Mouse (Mus musculus) cerebellum, adult 9-11 months (tissue): Measurements from ENCODE around the gene Nop16.

Experiments
- DNase-seq: peaks from one replicate; pipeline ENCODE4 v3.0.0; 2022

The Nop16 gene

DNA sequence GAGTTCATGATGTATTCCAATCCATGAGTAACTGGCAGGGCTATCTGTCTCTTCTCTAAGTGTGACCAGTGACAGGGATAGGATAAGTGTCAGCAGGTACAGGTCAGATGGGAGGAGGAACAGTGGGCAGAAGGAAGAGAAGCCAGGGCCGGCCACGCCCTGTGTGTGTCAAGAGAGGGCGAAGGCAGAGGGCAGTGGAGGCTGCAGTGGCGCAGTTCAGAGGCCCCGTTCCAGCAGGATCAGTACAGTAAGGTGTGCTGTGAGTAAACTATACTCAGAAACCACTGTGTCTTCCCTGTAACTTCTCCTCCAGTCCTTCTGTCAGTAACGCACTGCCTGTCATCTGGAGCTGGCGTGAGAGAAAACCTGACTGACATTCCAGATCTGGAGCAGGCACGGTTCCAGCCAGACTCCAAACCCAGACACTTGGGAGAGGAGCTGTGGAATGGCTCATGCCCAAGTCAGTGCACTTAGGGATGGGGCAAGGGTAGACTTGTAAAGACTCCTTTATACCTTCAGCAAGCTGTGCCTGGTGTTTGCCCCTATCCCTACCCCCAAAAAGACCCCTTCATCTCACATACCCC, 6.3 kb upstream of the Nop16 start:
- DNase-seq = no peak

DNA sequence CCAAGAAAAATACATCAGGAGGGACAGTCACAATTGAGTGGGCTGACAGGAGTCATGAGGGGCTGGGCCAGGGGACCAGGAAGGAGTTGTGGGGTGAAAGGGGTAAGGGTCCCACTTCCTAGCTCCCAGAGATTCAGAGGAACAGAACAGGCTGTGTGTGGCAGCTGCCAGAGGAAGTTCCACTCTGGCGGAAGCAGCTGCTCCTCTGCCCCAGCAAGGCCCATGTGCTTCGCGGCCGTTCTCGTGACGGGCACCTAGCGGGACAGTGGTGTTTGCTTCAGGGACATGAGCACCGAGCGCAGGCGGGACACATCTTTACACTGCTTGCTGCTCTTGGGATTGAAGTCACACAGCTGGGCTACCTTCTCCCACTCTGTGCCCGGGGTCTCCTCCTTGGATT, 3.7 kb upstream of the Nop16 start:
- DNase-seq = no peak

DNA sequence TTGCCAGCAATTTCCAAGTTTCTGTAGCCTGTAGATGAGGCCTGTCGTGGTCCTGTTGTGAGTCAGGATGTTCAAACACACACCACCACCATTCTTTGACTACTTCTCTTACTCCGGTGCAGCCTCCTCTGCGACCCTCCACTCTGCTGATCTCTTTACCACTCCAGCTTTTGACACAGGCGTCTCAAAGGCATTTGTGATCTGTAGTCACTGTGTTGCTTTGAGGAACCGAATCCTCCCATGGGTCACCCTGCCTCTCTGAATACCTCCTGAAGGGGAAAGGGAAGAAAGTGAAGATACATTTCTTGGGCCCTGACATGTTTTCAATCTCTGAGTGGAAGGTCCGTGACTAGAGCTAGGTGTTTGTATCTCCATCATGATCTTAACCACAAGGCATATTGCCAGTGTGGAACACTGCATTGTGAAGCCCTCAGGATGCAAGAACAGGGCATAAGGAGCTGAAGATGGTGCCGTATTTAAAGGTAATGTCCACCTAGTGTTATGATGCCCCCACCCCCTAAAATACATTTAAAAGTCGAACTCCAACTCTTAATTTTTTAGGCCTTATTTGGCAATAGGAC, 2.0 kb upstream of the Nop16 start:
- no peak for DNase-seq

DNA sequence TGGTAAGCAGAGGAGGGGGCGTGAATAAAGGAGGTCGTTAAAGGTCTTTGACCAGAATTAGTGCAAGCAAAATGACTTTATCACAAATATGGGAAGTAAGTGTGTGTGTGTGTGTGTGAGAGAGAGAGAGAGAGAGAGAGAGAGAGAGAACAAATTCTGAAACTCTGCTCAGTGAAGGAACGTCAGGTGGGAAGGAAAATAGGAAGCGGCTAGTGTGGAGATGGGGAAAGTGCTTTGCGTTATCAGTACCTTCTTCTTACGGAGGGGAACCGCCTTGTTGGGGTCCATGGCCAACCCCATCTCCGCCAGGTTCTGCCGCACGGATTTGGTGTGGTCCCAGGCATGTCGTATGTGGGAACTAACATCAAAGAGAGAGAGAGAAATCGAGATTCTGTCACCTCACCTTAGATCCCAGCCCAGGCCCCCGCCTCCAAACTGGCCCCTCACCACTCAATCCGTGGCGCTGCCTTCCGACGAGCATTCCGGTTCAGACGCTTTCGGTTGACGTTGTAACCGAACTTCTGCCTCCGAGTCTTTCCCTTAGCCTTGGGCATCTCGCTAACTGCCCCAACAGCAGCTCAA, 385 bp downstream of the Nop16 start:
- no peak for DNase-seq

DNA sequence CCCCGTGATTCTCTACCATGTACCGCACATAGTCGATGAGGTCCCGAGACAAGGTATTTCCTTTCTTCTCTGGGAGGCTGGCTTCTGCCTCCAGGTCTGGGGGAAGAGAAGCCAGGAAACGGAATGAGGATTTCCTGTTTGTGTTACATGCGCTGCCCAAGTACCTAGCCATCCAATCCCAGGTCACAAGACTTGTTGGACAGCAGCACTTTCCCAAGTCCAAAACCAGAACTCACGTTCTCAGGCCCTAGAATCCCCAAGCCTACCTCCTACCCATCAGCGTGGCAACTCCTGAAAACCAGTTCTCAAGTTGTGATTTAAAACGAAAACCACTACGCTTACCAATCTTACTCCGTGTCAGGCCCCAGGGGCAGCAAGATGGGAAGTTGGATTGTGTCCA, 4.1 kb downstream of the Nop16 start:
- DNase-seq = no peak

DNA sequence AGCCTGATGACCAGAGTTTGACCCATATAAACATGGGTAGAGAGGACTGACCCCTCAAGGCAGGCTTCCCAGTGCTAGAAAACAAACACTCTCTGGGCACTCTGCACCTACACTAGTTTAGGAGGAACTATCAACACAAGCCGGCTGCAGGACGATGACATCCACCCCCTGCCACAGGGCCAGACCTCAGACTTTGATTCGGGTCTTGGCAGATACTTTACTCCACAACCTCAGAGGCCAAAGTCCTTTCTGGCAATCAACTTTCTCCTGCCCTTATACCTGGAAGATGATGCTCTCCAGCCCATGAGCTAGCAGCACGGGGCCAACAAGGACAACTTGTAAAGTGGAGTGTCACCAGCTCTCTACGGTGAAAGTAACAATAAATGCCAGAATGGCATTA, 7.0 kb downstream of the Nop16 start:
- no peak for DNase-seq

DNA sequence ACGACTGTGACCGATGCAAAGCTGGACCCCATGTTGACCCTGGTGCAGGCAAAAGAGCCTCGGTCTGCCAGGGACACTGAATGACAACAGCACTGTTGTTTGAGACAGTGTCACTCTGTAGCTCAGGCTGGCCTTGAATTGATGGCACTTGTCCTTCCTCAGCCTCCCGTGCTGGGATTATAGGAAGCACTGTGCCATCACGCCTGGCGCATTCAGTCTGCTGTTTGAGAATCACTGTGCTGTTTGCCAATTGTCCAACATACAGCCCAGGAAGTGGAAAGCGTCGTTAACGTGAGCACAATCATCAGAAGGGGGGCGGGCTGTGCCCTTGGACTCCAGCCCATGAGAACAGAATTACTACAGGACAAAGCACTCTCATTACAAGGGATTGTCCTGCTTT, 7.8 kb downstream of the Nop16 start:
- DNase-seq = no peak

DNA sequence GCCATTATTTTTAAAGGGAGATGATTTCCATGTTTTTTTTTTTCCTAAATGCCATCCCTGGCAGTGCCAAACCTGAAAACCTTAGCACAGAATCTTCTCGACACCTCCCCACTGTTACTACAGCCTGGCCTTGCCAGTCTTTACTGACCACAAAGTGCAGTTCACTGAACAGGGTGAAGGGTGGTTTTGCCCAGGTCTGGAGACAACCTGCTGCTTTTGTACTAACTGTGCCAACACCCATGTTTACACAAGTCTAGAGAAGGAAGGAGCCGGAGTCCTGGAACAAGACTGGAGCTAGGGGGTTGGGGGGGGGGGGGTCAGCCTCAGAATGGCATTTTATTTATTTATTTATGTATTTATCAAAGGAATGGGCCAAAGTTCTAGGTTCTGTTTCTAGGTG, 8.5 kb downstream of the Nop16 start:
- no peak for DNase-seq

DNA sequence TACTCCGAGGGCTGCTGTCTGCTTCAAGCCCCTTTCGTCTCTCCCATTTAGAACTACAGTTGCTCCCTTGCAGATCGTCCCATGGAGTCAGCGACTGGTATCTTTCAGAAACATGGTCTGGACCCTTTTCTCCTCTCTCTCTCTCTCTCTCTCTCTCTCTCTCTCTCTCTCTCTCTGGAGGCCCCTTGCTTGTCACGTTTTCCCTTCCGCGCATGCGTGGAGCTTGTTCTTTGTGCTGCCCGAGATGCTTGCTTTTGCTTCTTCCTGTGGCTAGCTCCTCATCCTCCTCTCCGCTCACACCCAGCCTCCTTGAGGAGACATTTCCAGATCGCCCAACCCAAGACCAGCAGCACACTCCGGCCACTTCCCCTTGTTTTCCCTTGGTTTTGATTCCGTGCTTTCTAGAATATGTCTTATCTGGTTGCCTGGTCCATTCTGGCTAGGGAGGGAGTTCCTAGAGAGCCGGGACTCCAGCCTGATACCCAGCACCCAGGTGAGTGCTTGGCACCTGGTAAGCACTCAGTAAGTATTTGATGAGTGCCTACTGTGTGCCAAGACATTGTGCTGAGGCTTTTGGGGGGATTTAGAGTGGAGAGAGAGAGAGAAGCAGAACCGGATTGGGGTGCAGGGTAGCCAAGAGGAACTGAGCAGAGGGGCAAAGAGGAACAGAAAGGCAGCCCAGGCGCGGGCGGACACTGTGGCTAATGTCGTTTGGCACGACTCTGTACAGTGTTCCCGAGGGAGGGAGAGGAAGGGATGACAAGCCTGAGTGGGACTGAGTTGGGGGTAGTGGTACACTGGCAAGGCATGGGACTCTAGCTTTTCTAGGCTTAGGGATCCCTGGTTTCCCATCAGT, 12.0 kb downstream of the Nop16 start:
- DNase-seq = no peak

DNA sequence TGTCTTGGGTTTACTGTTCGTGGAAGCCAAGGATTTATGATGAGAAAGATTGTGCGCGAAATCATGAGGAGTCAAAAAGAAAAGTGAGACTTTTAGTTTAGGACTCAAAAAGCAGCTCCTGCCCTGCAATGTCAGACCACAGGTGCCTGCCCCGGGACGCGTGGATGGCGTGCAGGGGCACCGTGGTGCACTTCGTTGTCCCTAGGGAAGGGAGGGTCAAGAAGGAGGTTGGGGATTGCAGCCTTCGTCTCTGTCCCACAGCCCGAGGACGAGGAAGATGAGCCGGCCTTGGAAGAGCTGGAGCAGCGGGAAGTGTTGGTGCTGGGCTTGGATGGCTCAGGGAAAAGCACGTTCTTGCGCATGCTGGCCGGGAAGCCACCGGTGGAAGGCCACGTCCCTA, 14.4 kb downstream of the Nop16 start:
- DNase-seq = no peak

DNA sequence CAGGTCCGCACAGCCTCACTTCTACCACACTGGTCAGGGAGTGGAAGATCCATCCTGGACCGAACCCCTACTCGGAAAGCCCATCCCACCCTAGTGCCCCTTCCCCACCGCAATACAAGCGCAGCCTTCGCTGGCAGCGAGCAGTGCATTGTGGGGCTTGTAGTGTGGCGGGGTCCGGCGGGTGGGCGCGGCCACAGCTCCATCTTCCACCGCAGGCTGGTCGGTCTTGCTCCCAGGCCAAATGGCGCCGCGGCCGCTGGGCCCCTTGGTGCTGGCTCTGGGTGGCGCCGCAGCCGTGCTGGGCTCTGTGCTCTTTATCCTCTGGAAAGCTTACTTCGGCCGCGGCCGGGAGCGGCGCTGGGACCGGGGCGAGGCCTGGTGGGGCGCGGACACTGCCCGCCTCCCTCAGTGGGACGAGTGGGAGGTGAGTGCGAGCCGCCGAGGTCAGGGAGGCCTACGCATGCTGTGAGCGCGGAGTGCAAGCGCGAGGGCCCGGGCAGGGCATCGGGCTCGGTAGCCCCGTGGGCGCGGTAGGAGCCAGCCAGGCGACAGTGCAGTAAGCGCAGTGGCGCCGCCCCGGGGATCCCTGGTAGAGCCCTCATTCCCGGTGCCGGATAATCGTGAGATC, 14.9 kb downstream of the Nop16 start, which contains the start of gene Arl10:
Arl10 (plus strand) TSS at position 162 of the 628 bp plus-strand sequence.
- peak; percentile 72 for DNase-seq

DNA sequence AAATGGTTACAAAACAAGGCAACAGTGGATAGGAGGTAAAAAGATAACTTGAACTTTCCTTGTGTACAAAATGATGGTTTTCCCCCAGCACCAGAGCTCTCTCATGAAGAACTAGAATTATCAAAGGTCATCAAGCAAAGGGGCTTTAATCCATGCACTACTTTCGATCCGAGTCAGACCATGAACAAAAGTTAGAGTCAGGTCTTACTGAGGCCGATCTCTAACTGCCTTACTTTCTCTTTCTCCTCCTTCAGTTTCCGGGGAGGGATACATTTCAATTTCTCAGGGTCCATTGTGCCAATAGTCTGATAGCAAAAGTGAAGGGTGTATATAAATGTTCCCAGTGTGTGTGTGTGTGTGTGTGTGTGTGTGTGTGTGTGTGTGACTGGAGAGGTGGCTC, 17.3 kb downstream of the Nop16 start:
- DNase-seq = no peak

DNA sequence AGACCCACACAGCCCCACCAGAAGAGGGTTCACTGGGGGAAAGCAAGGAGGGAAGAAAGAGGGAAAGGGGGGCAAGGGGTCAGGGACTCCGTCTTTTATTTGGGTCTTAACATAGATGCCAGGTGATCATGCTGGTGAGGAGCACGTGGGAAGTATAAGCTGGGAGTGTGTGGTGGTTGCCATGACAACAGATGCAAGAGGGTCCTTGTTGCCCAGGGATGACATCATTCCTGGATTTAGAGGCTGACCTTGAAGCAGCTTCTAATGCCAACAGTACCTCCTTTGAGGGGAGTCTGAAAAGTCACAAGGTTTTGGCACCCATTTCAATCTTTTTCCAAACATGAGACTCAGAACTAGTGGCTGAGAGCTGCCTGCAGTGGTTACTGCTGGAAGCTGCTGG, 18.3 kb downstream of the Nop16 start:
- no peak for DNase-seq

DNA sequence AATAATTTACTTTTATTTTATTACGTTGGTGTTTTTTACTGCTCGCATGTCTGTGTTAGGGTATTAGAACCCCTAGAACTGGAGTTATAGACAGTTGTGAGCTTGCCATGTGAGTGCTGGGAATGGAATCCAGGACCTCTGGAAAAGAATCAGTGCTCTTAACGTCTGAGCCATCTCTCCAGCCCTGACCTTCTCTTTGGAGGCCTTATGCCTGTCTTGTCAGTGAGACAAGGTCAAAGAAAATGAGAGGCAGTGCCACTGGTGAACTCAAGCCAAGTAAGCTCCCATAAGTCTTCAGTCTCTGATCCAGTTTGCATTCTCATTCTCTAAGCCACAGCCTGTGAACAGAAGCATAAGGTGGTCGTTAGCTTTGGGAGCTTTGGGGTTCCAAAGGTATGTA, 19.2 kb downstream of the Nop16 start:
- DNase-seq = no peak

DNA sequence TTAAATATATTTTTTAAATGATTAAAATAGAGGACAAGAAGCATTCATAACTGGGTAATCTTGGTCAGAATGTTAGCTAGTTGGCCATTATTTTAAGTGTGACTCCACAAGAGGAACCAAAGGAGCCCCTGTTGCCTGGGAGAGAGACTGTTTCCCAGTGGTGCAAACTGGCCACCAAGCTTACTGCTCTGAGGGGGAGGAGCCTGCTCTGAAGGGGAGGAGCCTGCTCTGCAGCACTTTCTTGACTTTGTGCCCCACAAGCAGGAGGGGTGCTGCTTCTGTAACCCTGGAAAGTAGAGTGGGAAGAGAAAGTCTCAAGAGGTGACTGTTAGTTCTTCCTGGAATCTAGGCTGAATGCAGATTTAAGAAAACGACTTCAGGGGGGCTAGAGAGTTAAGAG, 20.6 kb downstream of the Nop16 start:
- DNase-seq = no peak

DNA sequence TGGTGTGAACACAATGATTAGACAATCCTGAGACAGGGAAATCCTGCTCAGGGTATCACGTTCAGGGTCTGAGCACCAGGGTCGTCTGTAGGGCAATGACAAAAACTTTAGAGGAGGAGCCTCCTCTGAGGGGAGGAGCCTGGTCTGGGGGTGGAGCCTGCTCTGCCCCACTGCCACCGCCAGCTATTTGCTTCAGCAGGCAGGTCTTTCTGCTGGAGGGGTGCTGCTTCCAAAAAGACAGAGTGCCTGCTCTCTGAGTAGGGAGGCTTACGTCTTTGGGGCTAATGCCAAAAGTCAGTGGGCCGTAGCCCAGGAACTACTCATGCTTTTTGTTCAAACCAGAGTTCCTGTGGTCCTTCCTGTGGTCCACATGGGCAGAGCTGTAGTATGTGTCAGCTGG, 21.5 kb downstream of the Nop16 start:
- no peak for DNase-seq

DNA sequence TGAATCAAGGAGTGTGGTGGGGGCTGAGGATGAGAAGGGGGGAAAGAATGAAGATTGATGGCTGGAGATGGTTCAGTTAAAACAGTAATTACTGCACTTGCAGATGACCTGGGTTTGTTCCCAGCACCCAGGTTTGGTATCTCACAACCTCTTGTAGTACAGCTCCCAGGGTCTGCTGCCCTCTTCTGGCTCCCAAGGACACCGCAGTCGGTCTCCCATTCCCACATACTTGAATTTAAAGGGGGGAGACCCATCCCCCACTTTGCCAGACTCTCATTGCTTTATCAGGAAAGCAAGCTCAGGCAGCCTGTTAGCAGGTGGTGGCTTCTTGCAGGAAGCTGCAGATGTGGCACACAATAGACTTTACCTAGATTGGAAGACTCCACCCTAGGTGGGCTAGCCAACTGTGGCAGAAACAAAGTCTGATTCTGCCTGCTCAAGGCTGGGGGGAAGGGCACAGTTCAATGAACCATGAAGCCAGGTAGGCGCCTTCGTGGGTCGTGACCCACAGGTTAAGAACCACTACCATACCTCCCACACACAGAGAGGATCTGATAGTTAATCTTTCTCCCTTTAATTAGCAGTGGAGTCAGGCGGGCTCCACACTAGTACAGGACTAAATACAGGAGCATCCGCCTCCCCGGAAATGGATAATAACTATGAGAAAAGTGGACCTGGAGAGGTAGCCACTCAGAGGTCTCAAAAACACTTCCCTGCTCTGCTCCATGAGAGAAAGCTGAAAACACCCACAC, 24.1 kb downstream of the Nop16 start:
- DNase-seq = peak; percentile 81

DNA sequence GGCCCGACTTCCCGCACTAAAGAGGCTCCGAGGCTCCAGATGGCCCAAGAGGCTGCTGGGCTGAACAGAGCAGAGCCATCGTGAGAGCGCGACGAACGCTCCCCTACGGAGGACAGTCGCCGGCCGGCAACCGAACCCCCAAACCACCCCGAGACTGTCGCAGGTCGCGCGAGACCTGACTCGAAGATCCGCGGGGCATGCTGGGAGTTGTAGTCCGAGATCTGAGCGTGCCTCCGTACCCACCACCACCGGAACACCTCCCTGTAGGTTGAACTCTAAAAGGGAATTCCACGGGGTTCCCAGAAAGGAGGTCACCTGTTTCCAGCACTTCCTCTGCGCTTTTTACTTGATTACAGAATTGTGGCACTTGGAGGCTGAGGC, 24.7 kb downstream of the Nop16 start, which contains the start of gene 4833439L19Rik:
4833439L19Rik (minus strand) TSS at position 235 of the 381 bp plus-strand sequence.
- DNase-seq = peak; percentile 94

DNA sequence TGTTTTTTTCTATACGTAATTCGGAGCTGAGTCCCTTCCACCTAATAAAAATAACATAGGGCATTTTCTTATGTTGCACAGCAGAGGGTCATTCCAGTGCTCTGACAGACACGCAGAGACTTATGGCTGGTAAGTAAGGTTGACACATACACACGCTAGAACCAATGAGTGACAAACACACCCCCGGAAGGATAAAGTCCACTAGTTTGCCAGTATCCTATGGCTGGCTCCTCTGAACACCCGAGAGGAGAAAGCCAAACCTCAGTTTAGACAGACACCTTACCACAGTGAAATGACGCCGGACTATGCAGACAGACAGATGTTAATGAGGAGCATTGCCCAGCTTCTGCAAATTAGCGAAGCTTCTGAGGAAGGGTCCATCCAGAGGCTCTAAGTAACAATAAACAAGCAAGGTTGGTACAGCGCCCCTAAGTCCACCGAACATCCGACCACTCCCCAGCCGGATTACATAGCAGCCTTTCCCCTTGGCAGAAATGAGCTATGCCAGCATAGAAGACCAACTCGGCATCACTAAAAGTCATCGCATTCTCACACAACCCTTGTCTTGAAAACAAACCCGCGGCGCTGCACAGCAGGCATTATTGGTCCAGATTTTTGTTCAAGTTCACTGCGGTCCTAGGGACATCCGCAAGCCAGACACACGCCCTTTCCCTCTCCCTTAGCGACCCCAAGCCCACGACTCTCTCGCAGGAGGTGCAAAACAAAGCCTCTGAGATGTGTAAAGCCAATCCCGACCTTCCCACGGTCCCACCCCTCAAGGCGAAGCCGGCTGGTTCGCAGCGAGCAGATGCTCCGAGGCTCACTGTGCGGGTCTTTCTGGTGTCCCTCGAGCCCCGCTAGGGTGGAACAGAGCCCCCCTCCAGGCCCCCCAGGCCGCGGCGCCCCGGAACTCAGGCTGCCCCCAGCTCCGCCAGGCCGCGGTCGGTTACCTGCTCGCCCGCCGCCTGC, 25.4 kb downstream of the Nop16 start:
- DNase-seq = peak; percentile 63

DNA sequence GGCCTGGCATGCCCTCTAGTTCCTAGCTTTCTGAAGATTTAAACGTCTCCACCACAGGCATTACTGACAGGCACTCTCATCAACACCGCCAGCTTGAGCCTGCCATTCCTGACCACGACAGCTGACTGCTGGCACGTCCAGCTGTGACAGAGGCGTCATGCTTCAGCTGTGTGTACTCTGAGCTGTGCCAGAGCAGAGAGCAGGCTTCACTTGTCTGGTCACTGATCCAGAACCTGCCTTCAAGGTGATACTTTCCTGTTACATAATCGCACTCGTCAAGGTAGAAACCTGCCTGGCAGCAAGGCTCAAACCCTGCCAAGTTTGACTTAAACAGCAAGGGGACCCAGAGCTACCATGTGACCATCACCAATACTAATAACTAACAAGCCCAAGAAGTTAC, 27.3 kb downstream of the Nop16 start:
- no peak for DNase-seq

DNA sequence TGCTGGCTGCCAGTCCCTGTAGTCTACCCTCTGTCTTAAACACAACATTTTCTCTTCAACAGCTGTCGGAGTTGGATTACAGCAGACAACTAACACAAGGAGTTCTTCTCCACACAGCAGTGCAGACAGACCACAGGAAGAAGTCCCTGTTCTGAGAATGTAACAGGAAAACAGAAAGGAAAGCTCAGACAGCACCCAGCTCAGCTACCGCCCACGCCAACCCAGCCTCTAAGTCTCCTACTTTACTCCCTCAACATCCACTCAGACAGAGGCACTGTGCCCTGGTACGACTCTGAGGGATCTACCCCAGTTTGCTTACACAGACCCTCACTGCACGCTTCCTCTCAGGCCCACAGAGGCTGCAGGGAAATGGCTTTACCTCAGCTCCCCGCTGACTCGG, 29.3 kb downstream of the Nop16 start:
- DNase-seq = no peak
